Mouse (Mus musculus) heart, embryonic 14.5 days (tissue): ENCODE measurements around the gene Cebpb. TPM values are rescaled to one million over a fixed set of nuclear protein-coding genes. Genes with fewer than 3 reads are reported as not detected.

Experiments
- ATAC-seq: fragments of 200-750 bp; cut with Nextera tagmentation; 2 replicates; pipeline ENCODE4 v1.8.0; 2017; ENCODE audit warnings: low read depth, moderate TSS enrichment; ENCODE audit not compliant: insufficient number of reproducible peaks, insufficient read depth, low FRiP score
- H3K27ac ChIP-seq, 2 experiments: fragments of 200-500 bp in 1 of 2; fragments of 300-500 bp in 1 of 2; sonication (generic) in 1 of 2; replicated peaks in 1 of 2; 2 replicates each; pipeline ENCODE4 v1.5.1; 2012 to 2014; ENCODE audit warnings: low read depth in 2 of 2, low read length in 2 of 2, control low read depth in 1 of 2, mild to moderate bottlenecking in 1 of 2, mixed read lengths in 1 of 2; ENCODE audit not compliant: control insufficient read depth in 1 of 2, insufficient read depth in 1 of 2
- H3K27me3 ChIP-seq: fragments of 300-500 bp; sonication (generic); 2 replicates; pipeline ENCODE4 v1.6.1; 2014; ENCODE audit warnings: mild to moderate bottlenecking, low read length, control low read depth; ENCODE audit not compliant: control insufficient read depth, insufficient read depth
- H3K36me3 ChIP-seq: fragments of 300-500 bp; sonication (generic); 2 replicates; pipeline ENCODE4 v1.6.1; 2014; ENCODE audit warnings: mild to moderate bottlenecking, control low read depth, low read length, mixed read lengths; ENCODE audit not compliant: control insufficient read depth, insufficient read depth
- H3K4me1 ChIP-seq, 2 experiments: fragments of 200-500 bp in 1 of 2; fragments of 300-500 bp in 1 of 2; sonication (generic) in 1 of 2; 2 replicates each; pipeline ENCODE4 v1.6.1; 2012 to 2014; ENCODE audit warnings: low read length in 2 of 2, control low read depth in 1 of 2, mixed read lengths in 1 of 2; ENCODE audit not compliant: control insufficient read depth in 2 of 2, insufficient read depth in 2 of 2
- H3K4me2 ChIP-seq: fragments of 300-500 bp; sonication (generic); 2 replicates; pipeline ENCODE4 v1.6.1; 2014; ENCODE audit warnings: mild to moderate bottlenecking, low read length
- H3K4me3 ChIP-seq, 2 experiments: fragments of 200-500 bp in 1 of 2; fragments of 300-500 bp in 1 of 2; sonication (generic) in 1 of 2; 2 replicates each; pipeline ENCODE4 v1.5.1; 2012 to 2014; ENCODE audit warnings: low read length in 2 of 2, mild to moderate bottlenecking in 2 of 2, control low read depth in 1 of 2, low read depth in 1 of 2, moderate library complexity in 1 of 2; ENCODE audit not compliant: control insufficient read depth in 1 of 2, insufficient read depth in 1 of 2
- H3K9ac ChIP-seq: fragments of 300-500 bp; sonication (generic); 2 replicates; pipeline ENCODE4 v1.6.1; 2014; ENCODE audit warnings: mild to moderate bottlenecking, low read length
- H3K9me3 ChIP-seq: fragments of 300-500 bp; sonication (generic); 2 replicates; pipeline ENCODE4 v1.6.1; 2016; ENCODE audit warnings: low read length, control low read depth; ENCODE audit not compliant: control insufficient read depth
- WGBS: fragments of 180-500 bp; shearing (Covaris S2); extraction: QIAGEN DNeasy Blood & Tissue Kit; methylation state at CpG from one replicate; pipeline ENCODE4 v1.1.7; 2014; 5-methylcytosine and 5-hydroxymethylcytosine counted together
- polyA plus RNA-seq: library from polyadenylated mRNA; unstranded; fragments of >200 nt; fragmentation: Nextera tagmentation; extraction: Ambion mirVana; gene quantifications from 2 replicates; pipeline ENCODE4 v1.2.1, GENCODE M21; 2014

Gene Cebpb
- polyA plus RNA-seq, 1 experiment from 2014 or later = 17.0 TPM

GRCm38 (mm10) chr2:167659847-167660610, 28.7 kb upstream of the Cebpb start:
- peak; percentile 23; the same call in 1 of the 2 replicates for ATAC-seq
- H3K4me1 ChIP-seq = peaks cover 22 to 34% of the 10 kb centered on the region in 2 experiments

GRCm38 (mm10) chr2:167660611-167660971, 28.1 kb upstream of the Cebpb start:
- Histone ChIP-seq H3K36me3 (peaks cover 5% of the 10 kb centered on the region; the same call in 1 of the 2 replicates), H3K9me3 (no peaks in the 10 kb centered on the region), H3K27me3 (no peaks in the 10 kb centered on the region), H3K9ac (peak overlapping the region; percentile 96), H3K27ac (peak overlapping the region; percentile 23 to 46), H3K4me2 (peak overlapping the region; percentile 99), H3K4me1 (peaks cover 22 to 34% of the 10 kb centered on the region in 2 experiments), H3K4me3 (peak overlapping the region; percentile 68 to 83)
- ATAC-seq = no peak
- 3% methylated on average over 12 of the region's 12 CpGs for WGBS

More at GRCm38 (mm10) chr2:167659847-167660610, 28.7 kb upstream of the Cebpb start:
- WGBS = 24% methylated on average over 13 of the region's 13 CpGs
- no peaks in the 10 kb centered on the region for H3K9me3 ChIP-seq
- H3K9ac ChIP-seq = peak overlapping the region; percentile 96
- H3K4me3 ChIP-seq = peak overlapping the region; percentile 68 to 83
- H3K27ac ChIP-seq = peak overlapping the region; percentile 23 to 46
- peaks cover 5% of the 10 kb centered on the region; the same call in 1 of the 2 replicates for H3K36me3 ChIP-seq
- H3K27me3 ChIP-seq = no peaks in the 10 kb centered on the region
- peak overlapping the region; percentile 99 for H3K4me2 ChIP-seq

- no peaks in the 10 kb centered on the region for H3K27me3 ChIP-seq
- H3K4me2 ChIP-seq = peak within 1 kb of the TSS; percentile 99
- H3K4me3 ChIP-seq = peak within 1 kb of the TSS; percentile 68 to 83
- peak; percentile 93 for ATAC-seq
- H3K36me3 ChIP-seq = peaks cover 5% of the 10 kb centered on the region; the same call in 1 of the 2 replicates
- peak within 1 kb of the TSS; percentile 96 for H3K9ac ChIP-seq
- H3K9me3 ChIP-seq = no peaks in the 10 kb centered on the region
- H3K4me1 ChIP-seq = peaks cover 22 to 34% of the 10 kb centered on the region in 2 experiments
- WGBS = under 1% methylated on average over 85 of the region's 110 CpGs
- peak within 1 kb of the TSS; percentile 23 to 46 for H3K27ac ChIP-seq
Observed at GRCm38 (mm10) chr2:167661270-167662203, 27.2 kb upstream of the Cebpb start, which contains the start of gene Gm20431. Gm20431 (minus strand) TSS chr2:167661496.

GRCm38 (mm10) chr2:167662713-167663112, 26.0 kb upstream of the Cebpb start:
- H3K27me3 ChIP-seq = no peaks in the 10 kb centered on the region
- WGBS = 50% methylated on average over 6 of the region's 6 CpGs
- no peak for ATAC-seq
- H3K9ac ChIP-seq = peak overlapping the region; percentile 76
- no peaks in the 10 kb centered on the region for H3K9me3 ChIP-seq
- H3K4me3 ChIP-seq = no peak overlapping the region; a peak in 1 of 4 replicates
- H3K36me3 ChIP-seq = peaks cover 4% of the 10 kb centered on the region; the same call in 1 of the 2 replicates
- peaks cover 21 to 34% of the 10 kb centered on the region in 2 experiments for H3K4me1 ChIP-seq
- no peak overlapping the region for H3K27ac ChIP-seq
- H3K4me2 ChIP-seq = peak overlapping the region; percentile 99

- WGBS = 83% methylated on average over 18 of the region's 18 CpGs
- no peak overlapping the region for H3K4me2 ChIP-seq
- no peak overlapping the region for H3K4me3 ChIP-seq
- H3K27ac ChIP-seq = no peak overlapping the region
- H3K9me3 ChIP-seq = no peaks in the 10 kb centered on the region
- no peaks in the 10 kb centered on the region for H3K36me3 ChIP-seq
- peaks cover 0 to 7% of the 10 kb centered on the region in 2 experiments; a peak in 3 of 4 replicates for H3K4me1 ChIP-seq
- ATAC-seq = no peak
- H3K9ac ChIP-seq = no peak overlapping the region
- H3K27me3 ChIP-seq = no peaks in the 10 kb centered on the region
Observed at GRCm38 (mm10) chr2:167665972-167666713, 22.6 kb upstream of the Cebpb start.

GRCm38 (mm10) chr2:167668426-167668825, 20.3 kb upstream of the Cebpb start:
- no peak overlapping the region for H3K27ac ChIP-seq
- no peaks in the 10 kb centered on the region for H3K36me3 ChIP-seq
- H3K27me3 ChIP-seq = no peaks in the 10 kb centered on the region
- 79% methylated on average over 5 of the region's 5 CpGs for WGBS
- 0 out of 4 replicates have a peak, but pooled peaks cover 0 to 3% of the 10 kb centered on the region in 2 experiments for H3K4me1 ChIP-seq
- H3K4me2 ChIP-seq = no peak overlapping the region
- ATAC-seq = no peak
- H3K9me3 ChIP-seq = no peaks in the 10 kb centered on the region
- no peak overlapping the region for H3K9ac ChIP-seq
- H3K4me3 ChIP-seq = no peak overlapping the region

GRCm38 (mm10) chr2:167669398-167669797, 19.3 kb upstream of the Cebpb start:
- Histone ChIP-seq H3K27me3 (no peaks in the 10 kb centered on the region), H3K9me3 (no peaks in the 10 kb centered on the region), H3K4me3 (no peak overlapping the region), H3K4me2 (no peak overlapping the region), H3K9ac (no peak overlapping the region), H3K36me3 (no peaks in the 10 kb centered on the region), H3K27ac (no peak overlapping the region), H3K4me1 (0 out of 4 replicates have a peak, but pooled peaks cover 0 to 3% of the 10 kb centered on the region in 2 experiments)
- no peak for ATAC-seq
- 59% methylated on average over 4 of the region's 4 CpGs for WGBS
